Mouse (Mus musculus) hindbrain, embryonic 11.5 days (tissue): ENCODE results near the gene Padi3. TPM values are rescaled to one million over a fixed set of nuclear protein-coding genes. Genes with fewer than 3 reads are reported as not detected.

Experiments used
- ATAC-seq: fragments of 200-750 bp; cut with Nextera tagmentation; 2 replicates; pipeline ENCODE4 v1.8.0; 2017; ENCODE audit warnings: mild to moderate bottlenecking, moderate TSS enrichment, moderate library complexity; ENCODE audit not compliant: low FRiP score
- DNase-seq: peaks from one replicate; pipeline ENCODE4 v3.0.0-alpha.2; 2015; ENCODE audit warnings: low spot score
- H3K27ac ChIP-seq: fragments of 300-500 bp; sonication (generic); 2 replicates; pipeline ENCODE4 v1.5.1; 2014; ENCODE audit warnings: mild to moderate bottlenecking, low read depth, low read length
- H3K27me3 ChIP-seq: fragments of 300-500 bp; sonication (generic); 2 replicates; pipeline ENCODE4 v1.6.1; 2014; ENCODE audit warnings: mild to moderate bottlenecking, low read length, moderate library complexity, mixed read lengths; ENCODE audit not compliant: control insufficient read depth, insufficient read depth
- H3K36me3 ChIP-seq: fragments of 300-500 bp; sonication (generic); 2 replicates; pipeline ENCODE4 v1.6.1; 2014; ENCODE audit warnings: mild to moderate bottlenecking, low read length, moderate library complexity, mixed read lengths; ENCODE audit not compliant: control insufficient read depth, insufficient read depth
- H3K4me1 ChIP-seq: fragments of 300-500 bp; sonication (generic); replicated peaks from 2 replicates; pipeline ENCODE4 v1.6.1; 2014; ENCODE audit warnings: low read length, mixed read lengths; ENCODE audit not compliant: control insufficient read depth, insufficient read depth
- H3K4me2 ChIP-seq: fragments of 300-500 bp; sonication (generic); replicated peaks from 2 replicates; pipeline ENCODE4 v1.6.1; 2014; ENCODE audit warnings: mild to moderate bottlenecking, low read depth, low read length
- H3K4me3 ChIP-seq: fragments of 300-500 bp; sonication (generic); 2 replicates; pipeline ENCODE4 v1.5.1; 2014; ENCODE audit warnings: low read depth, low read length
- H3K9ac ChIP-seq: fragments of 300-500 bp; sonication (generic); 2 replicates; pipeline ENCODE4 v1.6.1; 2014; ENCODE audit warnings: low read depth, low read length
- H3K9me3 ChIP-seq: fragments of 300-500 bp; sonication (generic); 2 replicates; pipeline ENCODE4 v1.6.1; 2016; ENCODE audit warnings: low read length; ENCODE audit not compliant: control insufficient read depth
- WGBS: fragments of 180-500 bp; shearing (Covaris S2); extraction: QIAGEN DNeasy Blood & Tissue Kit; methylation state at CpG from one replicate; pipeline ENCODE4 v1.1.7; 2014; 5-methylcytosine and 5-hydroxymethylcytosine counted together
- polyA plus RNA-seq: library from polyadenylated mRNA; unstranded; fragments of >200 nt; fragmentation: Nextera tagmentation; extraction: Ambion mirVana; gene quantifications from 2 replicates; pipeline ENCODE4 v1.2.1, GENCODE M21; 2014

Padi3 gene
- polyA plus RNA-seq, 1 experiment from 2014 or later = not detected

DNA sequence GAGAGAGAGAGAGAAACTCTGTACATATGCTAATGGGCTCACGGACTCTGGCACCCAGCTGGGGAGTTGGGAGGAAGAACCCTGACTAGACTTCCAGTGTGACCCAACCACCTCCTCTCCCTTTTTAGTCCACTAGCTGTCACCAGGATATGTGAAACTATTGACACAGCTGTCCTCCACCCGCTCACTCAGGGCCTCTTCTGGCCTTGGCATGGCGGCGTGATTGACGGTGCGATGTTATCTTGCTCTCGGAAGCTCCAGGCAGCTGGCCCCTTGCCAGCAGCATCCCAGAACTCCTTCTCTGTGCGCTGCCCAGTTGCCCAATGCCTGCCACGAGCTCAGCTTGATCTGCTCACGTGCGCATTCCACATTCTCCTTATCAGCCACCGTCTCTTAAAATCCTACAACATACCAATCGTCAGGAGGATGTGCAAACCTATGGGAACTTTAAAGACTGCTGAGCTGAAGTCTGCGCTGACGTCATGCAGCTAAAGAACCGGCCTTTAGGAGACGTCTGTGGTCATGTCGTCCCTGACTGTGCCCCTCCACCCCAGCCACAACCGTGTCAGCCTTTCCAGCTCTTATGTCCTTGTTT, 30.5 kb downstream of the Padi3 start:
- H3K4me2 ChIP-seq = no peak overlapping the region
- no peaks in the 10 kb centered on the region for H3K4me1 ChIP-seq
- H3K4me3 ChIP-seq = no peak overlapping the region
- H3K27ac ChIP-seq = no peak overlapping the region
- H3K9ac ChIP-seq = no peak overlapping the region
- H3K9me3 ChIP-seq = no peaks in the 10 kb centered on the region
- ATAC-seq = no peak; the same call in 1 of the 2 replicates
- DNase-seq = peak; percentile 60
- WGBS = 53% methylated on average over 19 of the region's 19 CpGs
- H3K36me3 ChIP-seq = no peaks in the 10 kb centered on the region
- H3K27me3 ChIP-seq = no peaks in the 10 kb centered on the region

DNA sequence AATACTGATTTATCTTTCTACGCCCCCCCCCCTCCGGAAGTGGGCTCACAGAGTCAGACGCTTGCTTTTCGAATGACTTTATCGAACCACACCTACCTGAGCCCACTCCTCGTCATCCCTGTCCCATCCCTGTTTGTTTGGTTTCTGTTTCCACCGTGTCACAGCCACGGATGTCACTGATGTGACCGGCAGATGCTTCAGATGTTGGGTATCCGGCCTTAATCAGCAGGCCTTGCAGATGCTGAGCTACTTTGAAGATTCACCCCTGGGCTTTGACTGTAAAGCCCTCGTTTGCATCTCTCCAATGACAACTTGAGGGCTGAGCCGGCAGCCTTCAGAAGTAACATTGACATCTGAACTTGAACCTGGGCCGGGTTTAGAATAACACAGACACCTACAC, 33.8 kb downstream of the Padi3 start:
- WGBS = 74% methylated on average over 13 of the region's 13 CpGs
- Histone ChIP-seq H3K4me1 (no peaks in the 10 kb centered on the region), H3K27ac (no peak overlapping the region), H3K4me2 (no peak overlapping the region), H3K36me3 (no peaks in the 10 kb centered on the region), H3K9me3 (no peaks in the 10 kb centered on the region), H3K27me3 (no peaks in the 10 kb centered on the region), H3K9ac (no peak overlapping the region), H3K4me3 (no peak overlapping the region)
- ATAC-seq (no peak), DNase-seq (no peak)

DNA sequence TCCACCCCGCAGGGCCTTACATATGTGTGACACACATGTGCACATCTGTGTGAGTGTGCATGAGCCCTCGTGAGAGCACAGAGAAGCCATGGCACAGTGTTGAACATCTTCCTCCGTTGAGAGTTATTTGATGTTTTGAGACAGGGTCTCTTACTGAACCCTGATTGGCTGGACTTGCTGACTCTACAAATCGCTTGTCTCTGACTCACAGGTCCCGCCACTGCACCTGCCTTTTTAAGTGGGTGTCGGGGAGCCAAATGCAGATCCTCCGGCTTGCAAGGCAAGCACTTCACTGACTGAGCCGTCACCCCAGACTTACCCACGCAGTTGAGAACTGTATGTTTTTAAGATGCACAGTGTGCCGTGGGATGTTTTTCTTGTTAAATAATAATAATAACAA, 34.6 kb downstream of the Padi3 start:
- WGBS = 90% methylated on average over 10 of the region's 10 CpGs
- ATAC-seq = no peak
- H3K27ac ChIP-seq = no peak overlapping the region
- no peaks in the 10 kb centered on the region for H3K9me3 ChIP-seq
- H3K27me3 ChIP-seq = no peaks in the 10 kb centered on the region
- H3K4me1 ChIP-seq = no peaks in the 10 kb centered on the region
- no peak overlapping the region for H3K9ac ChIP-seq
- H3K4me3 ChIP-seq = no peak overlapping the region
- H3K36me3 ChIP-seq = no peaks in the 10 kb centered on the region
- H3K4me2 ChIP-seq = no peak overlapping the region
- no peak for DNase-seq

- WGBS = 88% methylated on average over 9 of the region's 9 CpGs
- Histone ChIP-seq H3K4me2 (no peak overlapping the region), H3K4me3 (no peak overlapping the region), H3K9ac (no peak overlapping the region), H3K9me3 (no peaks in the 10 kb centered on the region), H3K27me3 (no peaks in the 10 kb centered on the region), H3K27ac (no peak overlapping the region), H3K36me3 (no peaks in the 10 kb centered on the region), H3K4me1 (peaks cover 4% of the 10 kb centered on the region; the same call in 1 of the 2 replicates)
- ATAC-seq (no peak), DNase-seq (no peak)
These were observed 35.6 kb downstream of the Padi3 start for GRCm38 (mm10) chr4:140774893-140775292.

DNA sequence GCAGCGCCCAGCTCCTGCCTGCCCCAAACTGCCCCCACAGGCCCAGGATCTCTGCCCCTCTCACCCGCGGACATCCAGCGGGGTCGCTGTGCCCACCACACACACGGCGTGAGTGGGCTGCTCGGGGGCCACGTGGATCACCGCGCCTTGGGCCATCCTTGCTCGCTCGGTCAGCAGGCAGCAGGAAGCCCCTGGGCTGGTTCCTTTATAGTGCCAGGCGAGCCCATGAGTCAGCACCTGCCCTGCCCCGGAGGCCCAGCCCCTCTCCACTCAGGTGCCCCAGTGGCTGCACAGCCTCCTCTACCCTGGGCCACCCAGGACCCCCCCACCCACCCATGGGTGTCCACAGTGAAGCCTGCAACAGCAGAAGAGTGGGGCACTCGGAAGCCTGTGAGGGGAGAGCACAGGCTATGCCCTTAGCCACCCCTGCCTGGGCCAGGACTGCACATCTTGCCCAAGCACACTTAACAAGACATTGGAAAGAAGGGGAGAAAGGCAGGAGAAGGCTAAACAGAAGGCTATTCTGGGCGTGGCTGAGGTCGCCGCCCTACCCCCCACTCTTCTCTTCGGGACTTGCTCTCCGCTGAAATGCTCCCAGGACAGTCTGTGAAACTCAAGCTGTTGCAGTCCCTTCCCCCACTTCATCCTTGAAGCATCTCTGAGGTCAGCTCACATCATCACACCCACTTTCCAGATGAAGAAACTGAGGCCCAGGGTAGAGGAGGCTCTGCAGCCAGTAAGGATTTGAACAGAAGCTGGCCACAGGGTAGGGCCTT, 36.2 kb downstream of the Padi3 start, which contains the start of gene Padi4:
Gene Padi4, minus strand, starts transcription at position 212 of the 776 bp plus-strand sequence.
- Histone ChIP-seq H3K9me3 (no peaks in the 10 kb centered on the region), H3K36me3 (no peaks in the 10 kb centered on the region), H3K9ac (no peak within 1 kb of the TSS), H3K27me3 (no peaks in the 10 kb centered on the region), H3K4me1 (peaks cover 4% of the 10 kb centered on the region; the same call in 1 of the 2 replicates), H3K4me2 (no peak within 1 kb of the TSS), H3K27ac (no peak within 1 kb of the TSS), H3K4me3 (no peak within 1 kb of the TSS)
- no peak for DNase-seq
- ATAC-seq = no peak
- WGBS = 89% methylated on average over 21 of the region's 21 CpGs

GRCm38 (mm10) chr4:140771091-140771490, 39.4 kb downstream of the Padi3 start:
- DNase-seq = no peak
- peaks cover 4% of the 10 kb centered on the region; the same call in 1 of the 2 replicates for H3K4me1 ChIP-seq

GRCm38 (mm10) chr4:140770433-140770832, 40.0 kb downstream of the Padi3 start:
- H3K4me1 ChIP-seq = peaks cover 4% of the 10 kb centered on the region; the same call in 1 of the 2 replicates
- no peak for ATAC-seq
- H3K4me3 ChIP-seq = no peak overlapping the region; the same call in 1 of the 2 replicates
- 12% methylated on average over 13 of the region's 13 CpGs for WGBS
- H3K27ac ChIP-seq = no peak overlapping the region
- no peaks in the 10 kb centered on the region for H3K9me3 ChIP-seq
- DNase-seq = peak; percentile 39
- no peak overlapping the region for H3K9ac ChIP-seq
- H3K4me2 ChIP-seq = peak overlapping the region; percentile 21; the same call in 1 of the 2 replicates
- no peaks in the 10 kb centered on the region for H3K27me3 ChIP-seq
- no peaks in the 10 kb centered on the region for H3K36me3 ChIP-seq

More at GRCm38 (mm10) chr4:140771091-140771490, 39.4 kb downstream of the Padi3 start:
- Histone ChIP-seq H3K27ac (no peak overlapping the region), H3K36me3 (no peaks in the 10 kb centered on the region), H3K9ac (no peak overlapping the region), H3K4me3 (no peak overlapping the region), H3K9me3 (no peaks in the 10 kb centered on the region), H3K4me2 (no peak overlapping the region), H3K27me3 (no peaks in the 10 kb centered on the region)
- ATAC-seq = no peak
- 56% methylated on average over 4 of the region's 4 CpGs for WGBS

GRCm38 (mm10) chr4:140768973-140769372, 41.5 kb downstream of the Padi3 start:
- H3K9ac ChIP-seq = no peak overlapping the region
- H3K36me3 ChIP-seq = no peaks in the 10 kb centered on the region
- no peak overlapping the region for H3K4me3 ChIP-seq
- H3K27me3 ChIP-seq = no peaks in the 10 kb centered on the region
- WGBS = 81% methylated on average over 5 of the region's 5 CpGs
- no peak overlapping the region for H3K27ac ChIP-seq
- DNase-seq (no peak), ATAC-seq (no peak)
- no peaks in the 10 kb centered on the region for H3K9me3 ChIP-seq
- H3K4me1 ChIP-seq = peaks cover 4% of the 10 kb centered on the region; the same call in 1 of the 2 replicates
- no peak overlapping the region for H3K4me2 ChIP-seq
